Mouse (Mus musculus) intestine, postnatal 0 days (tissue): ENCODE measurements around the gene Tmprss13. TPM values are rescaled to one million over a fixed set of nuclear protein-coding genes. Genes with fewer than 3 reads are reported as not detected.
A peak's percentile ranks its signal among the peaks of the same experiment; 100 is the strongest.

ENCODE experiments used
- ATAC-seq: fragments of 200-750 bp; cut with Nextera tagmentation; 2 replicates; pipeline ENCODE4 v1.8.0; 2017; ENCODE audit warnings: mild to moderate bottlenecking, moderate TSS enrichment, moderate library complexity
- H3K27ac ChIP-seq: fragments of 300-500 bp; sonication (generic); 2 replicates; pipeline ENCODE4 v1.5.1; 2014; ENCODE audit warnings: mild to moderate bottlenecking, low read depth, low read length, moderate library complexity
- H3K27me3 ChIP-seq: fragments of 300-500 bp; sonication (generic); replicated peaks from 2 replicates; pipeline ENCODE4 v1.6.1; 2014; ENCODE audit warnings: low read length, mixed read lengths; ENCODE audit not compliant: control insufficient read depth, insufficient read depth
- H3K36me3 ChIP-seq: fragments of 300-500 bp; sonication (generic); 2 replicates; pipeline ENCODE4 v1.6.1; 2014; ENCODE audit warnings: mild to moderate bottlenecking, moderate library complexity; ENCODE audit not compliant: control insufficient read depth, insufficient read depth
- H3K4me1 ChIP-seq: fragments of 300-500 bp; sonication (generic); replicated peaks from 2 replicates; pipeline ENCODE4 v1.6.1; 2014; ENCODE audit warnings: antibody characterized with exemption, low read length, mixed read lengths; ENCODE audit not compliant: control insufficient read depth, insufficient read depth
- H3K4me2 ChIP-seq: fragments of 300-500 bp; sonication (generic); replicated peaks from 2 replicates; pipeline ENCODE4 v1.6.1; 2014; ENCODE audit warnings: low read depth, mild to moderate bottlenecking, moderate library complexity
- H3K4me3 ChIP-seq: fragments of 300-500 bp; sonication (generic); 2 replicates; pipeline ENCODE4 v1.5.1; 2014; ENCODE audit warnings: low read depth, low read length
- H3K9ac ChIP-seq: fragments of 300-500 bp; sonication (generic); 2 replicates; pipeline ENCODE4 v1.6.1; 2014; ENCODE audit warnings: mild to moderate bottlenecking, low read depth, low read length
- H3K9me3 ChIP-seq: fragments of 300-500 bp; sonication (generic); 2 replicates; pipeline ENCODE4 v1.6.1; 2016; ENCODE audit warnings: mixed run types; ENCODE audit not compliant: control insufficient read depth
- CTCF ChIP-seq: sonication (generic); IDR thresholded peaks from 2 replicates; pipeline ENCODE4 v1.5.1; 2016; ENCODE audit warnings: low read depth, mild to moderate bottlenecking, control low read depth, antibody characterized with exemption, moderate library complexity
- WGBS: fragments of 180-500 bp; shearing (Covaris S2); extraction: QIAGEN DNeasy Blood & Tissue Kit; methylation state at CpG from one replicate; pipeline ENCODE4 v1.1.7; 2014; 5-methylcytosine and 5-hydroxymethylcytosine counted together
- polyA plus RNA-seq: library from polyadenylated mRNA; unstranded; fragments of >200 nt; fragmentation: Nextera tagmentation; extraction: Ambion mirVana; gene quantifications from 2 replicates; pipeline ENCODE4 v1.2.1, GENCODE M21; 2015

Tmprss13 gene
- polyA plus RNA-seq, 1 experiment from 2014 or later: 0.04 TPM

DNA sequence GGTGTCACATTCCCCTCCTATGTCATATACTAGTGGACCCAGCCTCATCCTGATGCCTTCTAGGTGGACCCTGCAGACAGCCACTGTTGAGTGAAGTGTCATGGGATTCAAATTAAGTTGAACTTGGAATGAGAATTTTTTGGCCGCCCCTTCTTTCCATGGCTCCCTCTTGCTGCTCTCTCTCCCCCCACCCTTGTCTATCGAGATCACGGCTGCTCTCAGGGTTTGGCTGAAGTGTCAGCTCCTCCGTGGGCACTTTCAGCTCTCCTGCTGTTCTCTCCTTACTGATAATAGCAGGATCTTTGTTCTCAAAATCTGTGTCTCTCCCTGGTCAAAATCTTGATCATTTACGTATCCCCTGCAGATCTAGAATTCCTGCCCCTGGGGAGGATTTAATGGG, 63.9 kb downstream of the Tmprss13 start:
- no peak overlapping the region for H3K9ac ChIP-seq
- H3K9me3 ChIP-seq: no peaks in the 10 kb centered on the region
- no peak overlapping the region for H3K4me3 ChIP-seq
- no peak for TF ChIP-seq CTCF
- no peak overlapping the region for H3K27ac ChIP-seq
- H3K4me2 ChIP-seq: no peak overlapping the region
- H3K4me1 ChIP-seq: no peaks in the 10 kb centered on the region
- no peaks in the 10 kb centered on the region for H3K36me3 ChIP-seq
- H3K27me3 ChIP-seq: no peaks in the 10 kb centered on the region
- ATAC-seq: no peak
- 88% methylated on average over 5 of the region's 5 CpGs for WGBS

DNA sequence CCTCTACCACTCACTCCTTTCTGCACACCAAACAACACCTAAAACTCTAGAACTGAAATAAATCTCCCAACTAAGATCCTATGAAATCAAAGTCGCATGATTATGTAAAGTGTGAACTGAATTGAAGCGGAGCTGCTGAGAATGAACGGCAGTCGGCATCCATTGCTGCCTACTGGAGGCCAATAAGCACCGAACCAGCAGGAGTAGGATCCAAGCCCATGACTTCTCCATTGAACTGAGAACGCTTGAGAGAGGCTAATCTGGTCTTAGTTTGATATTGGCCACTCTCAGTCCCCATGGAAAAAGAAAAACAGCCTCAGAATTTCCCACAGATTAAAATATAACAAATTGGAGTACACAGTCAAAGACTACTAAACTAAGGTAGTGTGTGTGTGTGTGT, 65.0 kb downstream of the Tmprss13 start:
- H3K36me3 ChIP-seq: no peaks in the 10 kb centered on the region
- no peaks in the 10 kb centered on the region for H3K27me3 ChIP-seq
- no peak overlapping the region for H3K9ac ChIP-seq
- no peak for ATAC-seq
- no peak overlapping the region for H3K27ac ChIP-seq
- H3K9me3 ChIP-seq: no peaks in the 10 kb centered on the region
- no peak for TF ChIP-seq CTCF
- 95% methylated on average over 6 of the region's 6 CpGs for WGBS
- no peak overlapping the region for H3K4me3 ChIP-seq
- H3K4me1 ChIP-seq: no peaks in the 10 kb centered on the region
- no peak overlapping the region for H3K4me2 ChIP-seq

DNA sequence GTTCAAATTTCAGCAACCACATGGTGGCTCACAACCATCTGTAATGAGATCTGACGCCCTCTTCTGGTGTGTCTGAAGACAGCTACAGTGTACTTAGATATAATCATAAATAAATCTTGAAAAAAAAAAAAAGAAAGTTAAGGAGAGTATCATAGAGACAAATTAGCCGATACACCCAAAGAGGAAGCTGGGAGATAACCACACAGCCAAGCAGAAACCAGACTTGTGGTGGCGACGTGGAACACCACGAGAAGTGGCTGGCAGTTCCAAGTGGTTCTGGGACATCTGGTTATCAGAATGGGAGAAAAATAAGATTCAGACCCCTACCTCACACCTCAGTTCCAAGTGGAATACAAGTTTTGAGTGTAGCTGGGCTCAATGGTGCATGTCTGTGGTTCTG, 67.8 kb downstream of the Tmprss13 start:
- 77% methylated on average over 5 of the region's 5 CpGs for WGBS
- Histone ChIP-seq H3K9ac (no peak overlapping the region), H3K27me3 (no peaks in the 10 kb centered on the region), H3K4me2 (no peak overlapping the region), H3K27ac (no peak overlapping the region), H3K9me3 (no peaks in the 10 kb centered on the region), H3K4me3 (no peak overlapping the region), H3K36me3 (no peaks in the 10 kb centered on the region), H3K4me1 (no peaks in the 10 kb centered on the region)
- ATAC-seq: no peak
- no peak for TF ChIP-seq CTCF

DNA sequence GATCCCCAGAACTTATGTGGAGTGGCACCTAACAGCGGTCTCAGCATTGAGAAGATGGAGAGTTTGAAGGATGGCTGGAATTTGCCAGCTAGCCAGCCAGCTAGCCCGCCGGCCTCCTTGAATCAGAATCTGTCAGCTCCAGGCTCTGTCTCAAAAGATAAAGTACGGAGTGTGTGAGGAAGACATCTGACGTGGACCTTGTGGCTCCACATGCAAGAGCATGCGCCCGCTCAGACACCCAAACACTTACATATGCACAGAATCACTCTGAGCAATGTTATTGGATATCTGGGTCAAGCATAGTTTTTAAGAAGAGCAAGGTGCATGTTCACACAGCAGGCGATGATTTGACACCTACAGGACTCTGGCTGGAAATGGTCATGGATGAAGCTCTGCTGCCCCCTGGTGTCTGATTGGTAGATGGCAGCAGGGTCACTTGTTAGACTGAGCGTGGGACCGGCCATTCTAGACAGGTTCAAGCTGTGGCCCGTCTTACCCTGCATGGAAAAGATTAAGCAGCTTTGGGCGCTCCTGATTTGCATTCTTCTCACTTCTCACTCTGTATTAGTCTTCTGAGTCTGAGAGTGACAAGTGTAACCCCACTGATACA, 69.6 kb downstream of the Tmprss13 start:
- peak; percentile 99 for TF ChIP-seq CTCF
- WGBS: 44% methylated on average over 12 of the region's 12 CpGs
- ATAC-seq: peak; percentile 60; the same call in 1 of the 2 replicates
- no peaks in the 10 kb centered on the region for H3K36me3 ChIP-seq
- no peak overlapping the region for H3K4me3 ChIP-seq
- H3K27me3 ChIP-seq: no peaks in the 10 kb centered on the region
- no peaks in the 10 kb centered on the region for H3K9me3 ChIP-seq
- H3K27ac ChIP-seq: no peak overlapping the region
- no peaks in the 10 kb centered on the region for H3K4me1 ChIP-seq
- no peak overlapping the region for H3K4me2 ChIP-seq
- no peak overlapping the region for H3K9ac ChIP-seq

DNA sequence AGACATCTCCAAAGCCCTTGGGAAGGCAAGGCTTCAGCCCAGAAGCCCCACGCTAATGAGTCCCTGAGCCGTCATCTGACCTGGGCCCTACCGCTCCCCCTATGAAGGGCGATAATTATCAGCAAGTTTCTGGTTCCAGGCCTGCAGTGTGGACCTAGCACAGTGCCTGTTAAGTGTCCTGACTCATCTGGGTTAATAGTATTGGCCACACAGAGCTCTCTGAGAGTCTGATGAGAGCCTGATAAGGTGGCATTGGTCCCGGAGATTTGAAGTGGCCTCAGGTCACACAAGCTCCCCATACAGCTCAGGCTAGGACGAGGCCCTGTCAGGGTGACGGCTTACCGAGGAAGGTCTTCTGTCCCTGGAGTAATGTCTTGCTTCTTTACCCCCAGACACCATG, 70.7 kb downstream of the Tmprss13 start:
- TF ChIP-seq CTCF: no peak
- no peak overlapping the region for H3K9ac ChIP-seq
- 82% methylated on average over 8 of the region's 8 CpGs for WGBS
- H3K36me3 ChIP-seq: no peaks in the 10 kb centered on the region
- no peak overlapping the region for H3K4me2 ChIP-seq
- no peak for ATAC-seq
- no peak overlapping the region for H3K27ac ChIP-seq
- H3K27me3 ChIP-seq: no peaks in the 10 kb centered on the region
- H3K9me3 ChIP-seq: no peaks in the 10 kb centered on the region
- no peaks in the 10 kb centered on the region for H3K4me1 ChIP-seq
- H3K4me3 ChIP-seq: no peak overlapping the region

DNA sequence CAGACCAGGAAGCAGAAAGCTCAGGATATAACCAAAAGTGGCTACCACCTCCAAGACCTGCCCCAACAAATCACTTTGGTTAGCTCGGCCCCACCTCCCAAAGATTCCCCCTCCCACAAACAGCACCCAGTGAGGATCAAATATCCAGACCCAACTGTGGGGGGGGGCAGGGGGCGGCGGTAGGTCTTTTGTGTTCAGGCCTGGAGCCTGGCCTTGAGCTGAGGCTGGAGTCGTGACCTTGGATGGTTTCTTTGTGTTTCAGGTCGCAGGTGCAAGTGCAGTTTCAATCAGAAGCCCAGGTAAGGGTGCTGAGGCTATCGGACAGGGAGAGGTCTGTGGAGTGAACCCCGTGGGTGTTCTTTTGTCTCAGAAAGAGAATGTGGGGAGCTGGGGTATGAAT, 72.4 kb downstream of the Tmprss13 start:
- no peak for TF ChIP-seq CTCF
- ATAC-seq: no peak
- no peaks in the 10 kb centered on the region for H3K27me3 ChIP-seq
- no peak overlapping the region for H3K9ac ChIP-seq
- no peaks in the 10 kb centered on the region for H3K9me3 ChIP-seq
- H3K4me2 ChIP-seq: no peak overlapping the region
- no peaks in the 10 kb centered on the region for H3K4me1 ChIP-seq
- 63% methylated on average over 7 of the region's 7 CpGs for WGBS
- H3K36me3 ChIP-seq: no peaks in the 10 kb centered on the region
- no peak overlapping the region for H3K4me3 ChIP-seq
- no peak overlapping the region for H3K27ac ChIP-seq

DNA sequence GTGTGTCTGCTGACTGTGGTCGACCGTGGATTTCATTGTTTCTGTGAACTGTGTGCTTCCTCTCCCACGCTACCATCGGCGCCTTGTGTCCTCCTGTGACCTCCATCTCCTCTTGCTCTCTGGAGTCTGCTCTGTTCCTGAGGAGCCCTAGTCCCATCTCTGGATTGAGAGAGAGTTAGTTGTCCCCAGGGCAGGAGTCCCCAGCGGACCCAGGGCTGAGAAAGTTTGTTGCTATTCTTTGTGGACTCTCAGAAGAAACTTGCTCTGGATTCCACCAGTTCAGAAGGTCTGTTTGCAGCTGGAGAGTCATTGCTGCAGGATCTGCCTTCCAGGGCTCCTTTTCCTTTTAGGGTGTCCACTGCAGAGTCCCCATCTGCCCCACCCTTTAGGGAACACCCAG, 76.3 kb downstream of the Tmprss13 start:
- TF ChIP-seq CTCF: no peak
- Histone ChIP-seq H3K4me2 (no peak overlapping the region), H3K9me3 (no peaks in the 10 kb centered on the region), H3K4me1 (no peaks in the 10 kb centered on the region), H3K27ac (no peak overlapping the region), H3K9ac (no peak overlapping the region), H3K36me3 (no peaks in the 10 kb centered on the region), H3K27me3 (no peaks in the 10 kb centered on the region), H3K4me3 (no peak overlapping the region)
- no peak for ATAC-seq
- WGBS: 90% methylated on average over 6 of the region's 6 CpGs
